16 mouse cellular contexts compared by ENCODE assay signal in genomic region chr13:5444759-5445478, GRCm38 (mm10).
DNase-seq lines count a peak whose midpoint lies in the region; ATAC-seq and TF ChIP-seq lines count a peak whose summit lies in the region.
"Had no signal": no experiment of that assay in that cellular context is flagged by ENCODE, and none has a peak within 500 bp of the region (broad histone marks: within the 10 kb centered on the region; RNA-seq: fewer than 3 reads in every experiment).

No protein-coding gene starts in this region.

- peak; percentile 77 for TF ChIP-seq EP300 in lung, postnatal 0 days (IDR thresholded peaks at IDR 0.05)

- ATAC-seq in hindbrain, embryonic 16.5 days, result peak; percentile 27; the same call in 1 of the 2 replicates
- no peak for ATAC-seq in hindbrain, postnatal 0 days
- peak; percentile 78 for ATAC-seq in lung, postnatal 0 days

- 84% methylated on average over 5 of the region's 5 CpGs for WGBS in hindbrain, embryonic 16.5 days
- 71% methylated on average over 5 of the region's 5 CpGs for WGBS in hindbrain, postnatal 0 days
- 60% methylated on average over 5 of the region's 5 CpGs for WGBS in lung, postnatal 0 days

- no peak overlapping the region for H3K9ac ChIP-seq in hindbrain, embryonic 16.5 days (ENCODE audit: low read depth, low read length)
- H3K9ac ChIP-seq in hindbrain, postnatal 0 days (replicated peaks; ENCODE audit: low read length), result no peak overlapping the region
- no peak overlapping the region for H3K9ac ChIP-seq in lung, postnatal 0 days (replicated peaks; ENCODE audit: low read depth)
- H3K9ac ChIP-seq: embryonic facial prominence, embryonic 13.5 days; hindbrain, embryonic 15.5 days; liver, embryonic 13.5 days had no signal

- H3K27ac ChIP-seq in hindbrain, embryonic 16.5 days (ENCODE audit: low read depth, low read length), result no peak overlapping the region
- H3K27ac ChIP-seq in hindbrain, postnatal 0 days, result no peak overlapping the region
- peak overlapping the region; percentile 76 for H3K27ac ChIP-seq in lung, postnatal 0 days (ENCODE audit: low read length)
- H3K27ac ChIP-seq: embryonic facial prominence, embryonic 13.5 days; hindbrain, embryonic 15.5 days; layer of hippocampus, adult 2 months; liver, embryonic 13.5 days had no signal

- intact Hi-C loops in heart, postnatal 25 days (cut with DNase I), result no loop called here

- no peaks in the 10 kb centered on the region for H3K4me1 ChIP-seq in hindbrain, embryonic 16.5 days (ENCODE audit: control insufficient read depth, insufficient read depth, low read depth, low read length)
- no peaks in the 10 kb centered on the region for H3K4me1 ChIP-seq in hindbrain, postnatal 0 days (ENCODE audit: insufficient read depth, low read length)
- no peaks in the 10 kb centered on the region for H3K4me1 ChIP-seq in lung, postnatal 0 days (ENCODE audit: insufficient read depth, low read depth, low read length)
- H3K4me1 ChIP-seq: embryonic facial prominence, embryonic 13.5 days; hindbrain, embryonic 15.5 days; liver, embryonic 13.5 days had no signal

- no peaks in the 10 kb centered on the region; the same call in 1 of the 2 replicates for H3K9me3 ChIP-seq in hindbrain, embryonic 16.5 days (ENCODE audit: control insufficient read depth, low read length)
- no peaks in the 10 kb centered on the region for H3K9me3 ChIP-seq in hindbrain, postnatal 0 days (ENCODE audit: low read length)
- H3K9me3 ChIP-seq in lung, postnatal 0 days (ENCODE audit: low read length), result no peaks in the 10 kb centered on the region
- H3K9me3 ChIP-seq: embryonic facial prominence, embryonic 13.5 days; hindbrain, embryonic 15.5 days; liver, embryonic 13.5 days had no signal

- no peak for DNase-seq in hindbrain, postnatal 0 days (ENCODE audit: low spot score)
- peak; percentile 51 for DNase-seq in adrenal gland, postnatal 14 days
- DNase-seq in lung, postnatal 0 days (ENCODE audit: low spot score), result peak; percentile 60
- peak; percentile 26 for DNase-seq in urinary bladder, adult 2 months (ENCODE audit: low spot score)
- no peak for DNase-seq in right cerebral cortex, postnatal 14 days
- DNase-seq in heart, postnatal 25 days (ENCODE audit: low spot score), result no peak
- DNase-seq in cerebellum, adult 9-10 months, result no peak
- DNase-seq: cerebellum, adult 9-11 months; heart, adult 11 months; kidney, adult 8-10 months; liver, embryonic 13.5 days had no signal

- TF ChIP-seq CTCF in hindbrain, postnatal 0 days (IDR thresholded peaks at IDR 0.05; ENCODE audit: low read depth), result no peak
- TF ChIP-seq CTCF in lung, postnatal 0 days (IDR thresholded peaks at IDR 0.05), result no peak

- H3K36me3 ChIP-seq in hindbrain, embryonic 16.5 days (ENCODE audit: control insufficient read depth, insufficient read depth, low read length), result no peaks in the 10 kb centered on the region
- no peaks in the 10 kb centered on the region for H3K36me3 ChIP-seq in hindbrain, postnatal 0 days (ENCODE audit: insufficient read depth, low read length)
- no peaks in the 10 kb centered on the region for H3K36me3 ChIP-seq in lung, postnatal 0 days (ENCODE audit: insufficient read depth, low read length)
- H3K36me3 ChIP-seq: embryonic facial prominence, embryonic 13.5 days; hindbrain, embryonic 15.5 days; liver, embryonic 13.5 days had no signal

- no peak overlapping the region for H3K4me3 ChIP-seq in hindbrain, embryonic 16.5 days (ENCODE audit: low read length)
- no peak overlapping the region for H3K4me3 ChIP-seq in hindbrain, postnatal 0 days (ENCODE audit: low read length)
- no peak overlapping the region for H3K4me3 ChIP-seq in lung, postnatal 0 days (ENCODE audit: low read depth, low read length)
- H3K4me3 ChIP-seq: embryonic facial prominence, embryonic 13.5 days; hindbrain, embryonic 15.5 days; layer of hippocampus, adult 2 months; liver, embryonic 13.5 days had no signal

- H3K27me3 ChIP-seq in hindbrain, embryonic 16.5 days (replicated peaks; ENCODE audit: control insufficient read depth, insufficient read depth, low read length), result no peaks in the 10 kb centered on the region
- H3K27me3 ChIP-seq in hindbrain, postnatal 0 days (ENCODE audit: insufficient read depth, low read length), result no peaks in the 10 kb centered on the region
- H3K27me3 ChIP-seq in lung, postnatal 0 days (replicated peaks; ENCODE audit: insufficient read depth, low read length), result no peaks in the 10 kb centered on the region
- H3K27me3 ChIP-seq: embryonic facial prominence, embryonic 13.5 days; hindbrain, embryonic 15.5 days; liver, embryonic 13.5 days had no signal

- no peak overlapping the region for H3K4me2 ChIP-seq in hindbrain, embryonic 16.5 days (ENCODE audit: low read length)
- no peak overlapping the region for H3K4me2 ChIP-seq in hindbrain, postnatal 0 days (ENCODE audit: low read depth, low read length)
- H3K4me2 ChIP-seq in lung, postnatal 0 days (replicated peaks; ENCODE audit: low read depth, low read length), result no peak overlapping the region
- H3K4me2 ChIP-seq: embryonic facial prominence, embryonic 13.5 days; hindbrain, embryonic 15.5 days; liver, embryonic 13.5 days; midbrain, embryonic 11.5 days had no signal

Comparison
In these comparisons a context has a peak if more than half of its experiments do, and no peak if none do; other contexts are left out.
1. DNase-seq: peak in adrenal gland, postnatal 14 days (single experiment), lung, postnatal 0 days (single experiment) and urinary bladder, adult 2 months (single experiment); none in hindbrain, postnatal 0 days (single experiment), right cerebral cortex, postnatal 14 days (single experiment), heart, postnatal 25 days (single experiment) and cerebellum, adult 9-10 months (single experiment).